Mouse (Mus musculus) v-Abl transformed pro-B cells (cell line): ENCODE measurements around the gene Vsig2.

Experiments
- in situ Hi-C, 2 experiments: fragments of 400-800 bp; cut with MboI; formaldehyde crosslinking; loops; one replicate each; pipeline ENCODE4 v1.15.1; 2025; ENCODE audit not compliant: unreplicated experiment in 2 of 2

The Vsig2 gene

DNA sequence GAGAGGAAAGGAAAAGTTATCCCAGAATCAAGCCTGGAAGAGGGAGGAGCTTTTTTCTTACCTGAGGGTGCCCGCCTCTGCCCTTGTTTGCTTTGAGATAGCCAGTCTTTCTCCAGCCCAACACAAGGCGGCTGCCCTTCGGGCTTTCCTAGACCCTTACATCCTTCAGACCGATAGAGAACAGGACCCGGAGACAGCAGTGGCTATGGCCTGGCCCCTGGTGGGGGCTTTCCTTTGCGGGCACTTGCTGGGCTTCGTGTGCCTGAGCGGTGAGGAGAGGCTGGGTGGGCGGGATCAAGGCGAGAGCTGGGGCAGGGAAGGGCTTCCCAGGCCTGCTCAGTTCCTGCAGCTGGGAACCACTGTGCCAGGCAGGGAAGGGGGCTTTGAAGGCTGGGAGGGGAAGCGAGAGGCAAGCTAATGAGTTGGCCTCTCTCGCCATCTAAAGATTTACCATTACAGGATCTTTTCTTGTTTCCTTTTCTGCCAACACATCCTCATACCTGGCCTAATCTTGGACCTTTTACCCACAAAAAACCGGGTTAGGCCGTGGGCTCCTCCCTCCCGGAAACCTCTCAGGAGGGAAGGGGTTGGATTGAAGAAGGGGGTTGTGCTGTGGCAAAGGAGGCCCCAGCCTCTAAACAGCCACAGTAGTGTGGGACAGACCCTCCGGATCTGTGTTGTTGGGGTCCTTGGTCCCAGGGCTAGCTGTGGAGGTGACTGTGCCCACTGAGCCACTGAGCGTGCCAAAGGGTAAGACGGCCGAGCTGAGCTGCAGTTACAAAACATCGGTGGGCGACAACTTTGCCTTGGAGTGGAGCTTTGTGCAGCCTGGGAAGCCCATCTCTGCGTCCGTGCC is at the start of gene Vsig2:
Gene Vsig2 (plus strand): TSS at position 86 of the 856 bp plus-strand sequence.
- in situ Hi-C loops, result loop anchor here in 1 of 2 experiments (10.0 kb wide), 2 partner anchors 75 kb away; partner anchors contain the start of gene Spa17

- in situ Hi-C loops, result no loop called here
These were observed 49.5 kb upstream of the Vsig2 start for GRCm38 (mm10) chr9:37489446-37490120.

DNA sequence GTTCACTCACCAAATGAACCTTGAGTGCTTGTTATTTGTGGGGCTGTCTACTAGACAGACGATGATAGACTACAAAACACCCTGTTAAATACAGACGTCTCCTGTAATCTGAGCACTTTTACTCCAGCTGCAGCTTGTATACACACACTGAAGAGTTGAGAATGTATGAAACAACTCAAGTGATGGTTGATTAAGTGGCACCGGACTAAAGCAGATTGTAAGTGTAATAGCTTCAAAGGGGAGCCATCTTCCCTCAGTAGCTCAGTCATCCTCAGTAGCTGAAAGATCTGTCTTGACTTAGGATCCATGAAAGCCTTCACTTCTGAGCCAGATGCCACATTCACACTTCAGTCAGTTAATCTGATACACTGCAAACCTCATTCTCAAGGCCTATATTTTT is 43.3 kb upstream of the Vsig2 start:
- in situ Hi-C loops, result no loop called here

- in situ Hi-C loops, result no loop called here
These were observed 42.7 kb upstream of the Vsig2 start for GRCm38 (mm10) chr9:37496325-37496724.

- in situ Hi-C loops, result no loop called here
These were observed 38.9 kb upstream of the Vsig2 start for GRCm38 (mm10) chr9:37500201-37500600.

- in situ Hi-C loops, result no loop called here
These were observed 37.9 kb upstream of the Vsig2 start for GRCm38 (mm10) chr9:37501170-37501569.

DNA sequence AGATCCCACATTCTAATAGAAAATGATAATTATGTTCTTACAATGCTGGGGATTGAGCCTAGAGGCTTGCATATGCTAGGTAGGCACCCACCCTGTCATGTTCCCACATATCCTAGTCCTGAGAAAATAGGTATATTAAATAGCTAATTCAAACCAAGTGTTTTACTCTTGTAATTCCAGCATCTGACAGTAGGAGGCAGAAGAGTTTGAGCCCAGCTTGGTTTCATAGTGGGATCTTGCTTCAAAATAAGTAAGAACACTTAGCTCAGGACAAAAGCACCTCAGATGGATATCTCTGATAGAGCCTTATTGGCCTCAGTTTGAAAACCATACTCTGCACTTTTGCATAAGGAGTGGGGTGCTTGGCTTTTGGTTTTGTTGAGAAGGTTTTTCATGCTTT is 34.7 kb upstream of the Vsig2 start:
- in situ Hi-C loops, result no loop called here

GRCm38 (mm10) chr9:37506023-37506422 is 33.0 kb upstream of the Vsig2 start:
- in situ Hi-C loops, result no loop called here

- in situ Hi-C loops, result no loop called here
These were observed 27.0 kb upstream of the Vsig2 start for GRCm38 (mm10) chr9:37512097-37512496.

DNA sequence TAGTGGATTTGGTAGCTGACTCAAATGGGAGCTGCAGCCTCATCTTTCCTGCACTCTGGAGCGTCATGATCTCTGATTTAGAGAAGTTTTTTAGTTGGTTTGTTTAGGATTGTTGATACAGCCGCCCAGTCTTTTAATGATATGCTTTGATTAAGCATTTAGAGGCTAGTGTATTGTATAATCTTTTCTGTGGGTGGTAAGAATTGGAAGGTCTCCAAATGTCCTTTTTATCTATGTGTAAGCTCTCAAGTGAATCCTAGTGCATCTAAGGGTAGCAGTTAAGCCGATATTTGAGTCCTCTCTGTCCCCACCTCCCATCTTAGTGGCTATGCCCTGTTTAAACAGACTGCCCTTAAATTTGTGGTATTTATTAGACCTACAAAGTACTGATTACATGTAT is 24.6 kb upstream of the Vsig2 start:
- in situ Hi-C loops, result no loop called here

DNA sequence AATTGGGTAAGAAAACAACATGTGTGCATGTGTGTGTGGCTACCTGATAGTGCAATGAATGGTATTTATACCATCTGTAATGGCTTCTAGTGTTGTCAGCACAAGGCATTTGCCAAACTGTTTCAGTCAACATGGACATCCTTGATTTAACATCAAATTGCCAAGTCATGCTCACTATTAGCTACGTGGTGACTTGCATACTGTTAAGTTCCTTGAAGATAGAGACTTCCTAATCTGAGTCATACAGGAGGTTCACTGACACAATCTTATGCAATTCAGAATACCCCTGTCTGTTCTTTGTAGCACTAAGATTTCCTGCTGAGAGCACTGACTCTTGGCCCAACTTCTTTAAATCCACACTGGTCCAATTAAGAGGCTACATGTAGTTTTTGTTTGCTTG is 21.6 kb upstream of the Vsig2 start:
- in situ Hi-C loops, result no loop called here

DNA sequence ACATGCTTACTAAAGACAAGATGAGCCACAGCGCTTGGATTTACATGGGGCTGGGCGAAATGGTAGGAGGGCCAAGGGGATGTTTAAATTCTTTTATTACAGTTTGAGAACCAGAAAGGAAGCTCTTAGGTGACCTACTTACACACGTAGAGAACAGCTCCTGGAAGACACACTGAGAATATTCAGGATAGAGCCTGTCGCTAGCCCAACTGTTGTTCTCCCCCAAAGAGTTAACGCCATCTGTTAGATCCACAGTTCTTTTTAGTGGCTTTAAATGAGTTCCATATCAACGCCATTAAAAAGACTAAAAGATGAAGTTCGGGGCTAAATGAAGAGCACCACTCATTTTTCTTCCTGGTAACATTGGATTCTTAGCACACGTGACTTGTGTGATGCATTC is 20.1 kb upstream of the Vsig2 start:
- in situ Hi-C loops, result no loop called here

DNA sequence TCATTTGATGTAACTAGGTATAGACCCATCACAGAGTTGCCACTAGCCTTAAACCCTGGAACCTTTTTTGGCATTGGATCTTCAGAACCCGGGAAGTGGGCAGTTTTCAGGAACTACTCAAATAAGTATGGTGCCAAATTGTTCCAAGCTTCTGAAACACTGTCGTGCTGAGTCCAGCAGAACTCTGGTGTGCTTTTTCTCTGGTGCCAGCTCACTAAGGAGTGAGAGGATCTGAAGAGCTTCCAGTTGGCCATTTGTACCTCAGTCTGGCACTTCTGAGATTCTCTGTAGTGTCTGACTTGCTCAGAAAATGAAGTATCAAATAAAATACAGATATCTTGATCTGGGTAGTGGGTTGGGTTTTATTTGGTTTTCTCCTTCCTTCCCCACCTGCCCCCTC is 19.1 kb upstream of the Vsig2 start:
- in situ Hi-C loops, result no loop called here

- in situ Hi-C loops, result no loop called here
These were observed 13.6 kb upstream of the Vsig2 start for GRCm38 (mm10) chr9:37525461-37525860.

- in situ Hi-C loops, result no loop called here
These were observed 12.3 kb upstream of the Vsig2 start for GRCm38 (mm10) chr9:37526443-37527395.

DNA sequence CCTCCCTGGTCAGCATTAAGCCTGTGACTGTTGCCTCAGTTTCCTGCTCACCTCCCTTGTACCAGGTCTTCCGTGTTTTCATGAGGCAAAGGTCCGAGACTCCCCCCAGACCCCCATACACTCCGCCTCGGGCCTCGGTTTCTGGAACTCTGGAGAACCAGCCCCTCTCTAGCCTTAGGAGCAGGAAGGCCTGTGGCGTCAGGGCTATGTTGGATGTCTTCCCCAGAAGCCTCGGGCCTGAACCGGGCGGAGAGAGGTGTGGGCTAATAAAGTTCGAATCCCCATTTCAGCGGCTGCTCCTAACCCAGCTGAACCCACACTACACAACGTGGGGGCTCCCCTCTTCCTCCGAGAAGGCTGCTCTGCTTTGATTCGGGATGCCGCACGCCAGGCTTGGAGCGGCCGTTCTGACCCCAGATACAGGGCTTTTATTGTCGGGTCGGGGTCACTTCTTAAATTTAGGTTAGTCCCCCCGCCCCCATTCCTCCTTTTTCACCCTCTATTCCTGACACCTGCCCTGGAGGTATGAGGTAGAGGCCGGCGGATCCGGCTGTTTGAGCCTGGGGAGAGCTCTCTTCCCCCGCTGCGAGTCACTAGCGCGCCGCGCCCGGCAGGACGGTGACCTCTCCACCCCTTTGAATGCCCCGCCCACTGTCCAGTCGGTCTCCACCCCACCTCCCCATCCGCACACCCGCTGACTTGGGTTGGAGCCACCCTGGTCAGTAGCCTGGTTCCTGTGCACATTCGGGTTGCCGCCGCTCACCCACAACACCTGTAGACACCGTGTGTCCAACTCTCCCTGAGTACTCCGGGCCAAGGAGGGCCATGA is 11.4 kb upstream of the Vsig2 start, which contains the start of gene Esam:
Gene Esam (plus strand): TSS at position 683 of the 829 bp plus-strand sequence.
- in situ Hi-C loops, result no loop called here

DNA sequence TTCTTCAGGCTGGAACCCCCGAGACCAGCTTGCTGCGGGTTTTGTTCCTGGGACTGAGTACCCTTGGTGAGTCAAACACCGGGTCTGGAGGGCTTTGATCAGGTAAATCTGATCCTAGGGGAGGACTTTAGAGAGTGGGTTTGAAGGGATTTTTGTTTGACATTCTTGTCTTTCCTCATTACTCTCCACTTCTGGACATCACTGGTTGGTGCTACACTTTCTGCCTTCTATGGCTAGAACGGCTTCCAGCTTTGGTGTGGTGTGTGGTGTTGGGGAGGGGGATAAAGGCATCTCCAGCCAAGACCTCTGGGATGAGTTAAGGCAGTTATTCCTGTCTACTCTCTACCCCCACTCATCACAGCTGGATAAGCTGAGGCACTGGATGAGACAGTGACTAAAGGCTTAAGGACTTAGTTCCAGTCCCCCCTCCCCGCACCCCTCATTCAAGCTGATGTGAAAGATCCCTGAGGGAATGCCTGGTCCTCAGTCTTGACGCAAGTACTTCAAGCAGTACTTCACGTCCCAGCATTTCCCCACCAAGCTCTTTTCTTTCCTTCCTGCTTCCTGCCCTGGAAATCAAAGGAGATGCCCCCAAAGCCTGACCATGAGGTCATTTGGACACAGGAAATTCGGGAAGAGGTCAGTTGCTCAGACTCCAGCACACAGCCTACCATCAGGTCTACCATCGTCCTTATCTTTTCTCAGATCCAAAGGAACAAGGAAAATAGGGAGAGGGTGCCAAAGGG is 10.7 kb upstream of the Vsig2 start:
- in situ Hi-C loops, result no loop called here

DNA sequence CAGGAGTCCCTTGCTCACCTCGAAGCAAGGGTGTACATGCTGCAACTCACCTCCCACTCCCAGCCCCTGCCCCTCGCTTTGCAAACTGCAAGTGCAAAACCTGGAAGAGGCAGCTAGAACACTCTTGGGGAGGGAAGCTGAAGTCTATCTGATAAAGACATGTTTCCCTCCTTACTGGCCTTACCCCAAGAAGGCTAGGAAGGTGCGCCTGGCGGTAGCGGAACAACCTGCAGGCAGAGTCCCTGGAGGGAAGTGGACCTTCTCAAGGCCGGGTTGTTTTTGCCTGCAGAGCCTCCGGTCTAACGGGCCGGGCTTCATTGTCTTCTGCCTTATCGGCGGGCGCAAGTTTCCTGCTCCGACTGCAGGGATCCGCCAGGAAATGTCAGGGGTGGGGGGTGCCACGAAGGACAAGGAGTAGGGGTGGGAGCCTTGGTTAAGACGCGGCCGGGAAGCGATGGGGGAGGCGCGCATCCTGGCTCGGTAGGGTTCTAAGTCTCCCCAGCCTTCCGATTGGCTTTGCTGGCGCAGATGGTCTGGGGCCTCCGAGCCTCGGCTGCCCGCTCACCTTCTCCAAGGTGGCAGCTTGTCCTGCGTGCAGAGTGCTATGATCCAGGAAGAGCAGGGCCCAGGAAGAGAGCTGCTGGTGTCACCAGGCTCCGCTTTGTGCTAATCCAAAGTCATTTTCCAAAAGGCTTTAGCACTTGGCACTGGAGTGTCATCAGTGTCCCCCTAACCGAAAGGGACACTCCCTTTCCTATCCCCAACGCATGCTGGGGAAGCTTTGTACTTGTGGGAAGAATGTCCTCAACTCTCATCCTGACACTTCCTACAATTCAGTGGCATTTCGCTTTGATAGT is 8.8 kb upstream of the Vsig2 start:
- in situ Hi-C loops, result no loop called here
